Mouse (Mus musculus): ENCODE measurements around the gene Olfr1135. TPM values are rescaled to one million over a fixed set of nuclear protein-coding genes. Genes with fewer than 3 reads are reported as not detected.

The Olfr1135 gene
- not detected in 2 replicates for polyA plus RNA-seq (2016; fragmentation: Nextera tagmentation; extraction: Ambion mirVana)

GRCm38 (mm10) chr2:87673564-87673963 lies at the start of gene Olfr1135:
Gene Olfr1135, minus strand, starts transcription at chr2:87673664.
- Histone ChIP-seq H3K4me1 (no peaks in the 10 kb centered on the region), H3K27me3 (replicated peaks; ENCODE audit: low read depth, poor library complexity, severe bottlenecking) (no peaks in the 10 kb centered on the region), H3K36me3 (replicated peaks) (no peaks in the 10 kb centered on the region), H3K9me3 (no peaks in the 10 kb centered on the region), H3K4me3 (no peak within 1 kb of the TSS), H3K27ac (replicated peaks) (no peak within 1 kb of the TSS)
- 26% methylated on average over 1 of the region's 1 CpGs for WGBS
- DNase-seq (ENCODE audit: low spot score), result no peak

GRCm38 (mm10) chr2:87713079-87713478 lies 39.6 kb upstream of the Olfr1135 start, which contains the start of gene Olfr1137:
Gene Olfr1137, minus strand, starts transcription at chr2:87713179.
- no peaks in the 10 kb centered on the region for H3K4me1 ChIP-seq
- H3K27me3 ChIP-seq (replicated peaks; ENCODE audit: low read depth, poor library complexity, severe bottlenecking), result no peaks in the 10 kb centered on the region
- H3K36me3 ChIP-seq (replicated peaks), result no peaks in the 10 kb centered on the region
- H3K4me3 ChIP-seq, result no peak within 1 kb of the TSS
- no peak within 1 kb of the TSS for H3K27ac ChIP-seq (replicated peaks)
- no peak for DNase-seq (ENCODE audit: low spot score)
- H3K9me3 ChIP-seq, result no peaks in the 10 kb centered on the region

GRCm38 (mm10) chr2:87693847-87694246 lies 20.4 kb upstream of the Olfr1135 start, which contains the start of gene Olfr1136:
Gene Olfr1136, minus strand, starts transcription at chr2:87693947.
- H3K4me1 ChIP-seq, result no peaks in the 10 kb centered on the region
- no peaks in the 10 kb centered on the region for H3K36me3 ChIP-seq (replicated peaks)
- no peaks in the 10 kb centered on the region for H3K27me3 ChIP-seq (replicated peaks; ENCODE audit: low read depth, poor library complexity, severe bottlenecking)
- H3K9me3 ChIP-seq, result no peaks in the 10 kb centered on the region
- DNase-seq (ENCODE audit: low spot score), result no peak
- no peak within 1 kb of the TSS for H3K27ac ChIP-seq (replicated peaks)
- no peak within 1 kb of the TSS for H3K4me3 ChIP-seq

- Histone ChIP-seq H3K9me3 (no peaks in the 10 kb centered on the region), H3K36me3 (replicated peaks) (no peaks in the 10 kb centered on the region), H3K27ac (replicated peaks) (no peak within 1 kb of the TSS), H3K4me1 (no peaks in the 10 kb centered on the region), H3K4me3 (no peak within 1 kb of the TSS), H3K27me3 (replicated peaks; ENCODE audit: low read depth, poor library complexity, severe bottlenecking) (no peaks in the 10 kb centered on the region)
- 93% methylated on average over 2 of the region's 2 CpGs for WGBS
- no peak for DNase-seq (ENCODE audit: low spot score)
Observed at GRCm38 (mm10) chr2:87658360-87658759, 15.1 kb downstream of the Olfr1135 start, which contains the start of gene Olfr1134. Gene Olfr1134, minus strand, starts transcription at chr2:87658460.

- no peaks in the 10 kb centered on the region for H3K9me3 ChIP-seq
- H3K36me3 ChIP-seq (replicated peaks), result no peaks in the 10 kb centered on the region
- H3K4me3 ChIP-seq, result no peak within 1 kb of the TSS
- H3K4me1 ChIP-seq, result no peaks in the 10 kb centered on the region
- no peaks in the 10 kb centered on the region for H3K27me3 ChIP-seq (replicated peaks; ENCODE audit: low read depth, poor library complexity, severe bottlenecking)
- no peak for DNase-seq (ENCODE audit: low spot score)
- H3K27ac ChIP-seq (replicated peaks), result no peak within 1 kb of the TSS
Observed at GRCm38 (mm10) chr2:87647274-87647673, 26.2 kb downstream of the Olfr1135 start, which contains the start of gene Olfr1133. Gene Olfr1133, minus strand, starts transcription at chr2:87647374.

- H3K27ac ChIP-seq (replicated peaks), result no peak overlapping the region
- no peaks in the 10 kb centered on the region for H3K36me3 ChIP-seq (replicated peaks)
Observed at GRCm38 (mm10) chr2:87642441-87642840, 31.0 kb downstream of the Olfr1135 start.

GRCm38 (mm10) chr2:87637435-87637834 lies 36.0 kb downstream of the Olfr1135 start, which contains the start of gene Olfr1132:
Gene Olfr1132, minus strand, starts transcription at chr2:87637535.
- no peak for DNase-seq (ENCODE audit: low spot score)
- Histone ChIP-seq H3K9me3 (no peaks in the 10 kb centered on the region), H3K4me1 (no peaks in the 10 kb centered on the region), H3K36me3 (replicated peaks) (no peaks in the 10 kb centered on the region), H3K4me3 (no peak within 1 kb of the TSS), H3K27ac (replicated peaks) (no peak within 1 kb of the TSS), H3K27me3 (replicated peaks; ENCODE audit: low read depth, poor library complexity, severe bottlenecking) (no peaks in the 10 kb centered on the region)

More at GRCm38 (mm10) chr2:87642441-87642840, 31.0 kb downstream of the Olfr1135 start:
- DNase-seq (ENCODE audit: low spot score), result no peak
- Histone ChIP-seq H3K27me3 (replicated peaks; ENCODE audit: low read depth, poor library complexity, severe bottlenecking) (no peaks in the 10 kb centered on the region), H3K4me1 (no peaks in the 10 kb centered on the region), H3K4me3 (no peak overlapping the region), H3K9me3 (no peaks in the 10 kb centered on the region)

GRCm38 (mm10) chr2:87626804-87627203 lies 46.7 kb downstream of the Olfr1135 start, which contains the start of gene Olfr1131:
Gene Olfr1131, plus strand, starts transcription at chr2:87627104.
- 66% methylated on average over 3 of the region's 3 CpGs for WGBS
- Histone ChIP-seq H3K27me3 (replicated peaks; ENCODE audit: low read depth, poor library complexity, severe bottlenecking) (no peaks in the 10 kb centered on the region), H3K9me3 (no peaks in the 10 kb centered on the region), H3K4me3 (no peak within 1 kb of the TSS), H3K36me3 (replicated peaks) (no peaks in the 10 kb centered on the region), H3K27ac (replicated peaks) (no peak within 1 kb of the TSS), H3K4me1 (no peaks in the 10 kb centered on the region)
- no peak for DNase-seq (ENCODE audit: low spot score)

Other genes with a start within 250 kb of the Olfr1135 start
- gene Olfr1124, start 243.4 kb downstream of the Olfr1135 start, polyA plus RNA-seq (2016; fragmentation: Nextera tagmentation; extraction: Ambion mirVana), result 0.06 and 0.14 TPM in 2 replicates
- not detected in 2 replicates for gene Olfr1126, start 219.7 kb downstream of the Olfr1135 start, polyA plus RNA-seq (2016; fragmentation: Nextera tagmentation; extraction: Ambion mirVana)
- not detected in 2 replicates for gene Pramel7, start 176.6 kb downstream of the Olfr1135 start, polyA plus RNA-seq (2016; fragmentation: Nextera tagmentation; extraction: Ambion mirVana)
- gene Pramel6, start 167.1 kb downstream of the Olfr1135 start, polyA plus RNA-seq (2016; fragmentation: Nextera tagmentation; extraction: Ambion mirVana), result not detected in 2 replicates
- gene Olfr153, start 141.9 kb downstream of the Olfr1135 start, polyA plus RNA-seq (2016; fragmentation: Nextera tagmentation; extraction: Ambion mirVana), result not detected in 2 replicates
- gene Olfr1128, start 128.1 kb downstream of the Olfr1135 start, polyA plus RNA-seq (2016; fragmentation: Nextera tagmentation; extraction: Ambion mirVana), result not detected in 2 replicates
- gene Olfr1129, start 99.8 kb downstream of the Olfr1135 start, polyA plus RNA-seq (2016; fragmentation: Nextera tagmentation; extraction: Ambion mirVana), result not detected in 2 replicates
- not detected in 2 replicates for gene Olfr1130, start 67.5 kb downstream of the Olfr1135 start, polyA plus RNA-seq (2016; fragmentation: Nextera tagmentation; extraction: Ambion mirVana)
- gene Olfr1131, start 46.6 kb downstream of the Olfr1135 start, polyA plus RNA-seq (2016; fragmentation: Nextera tagmentation; extraction: Ambion mirVana), result not detected in 2 replicates
- gene Olfr1132, start 36.1 kb downstream of the Olfr1135 start, polyA plus RNA-seq (2016; fragmentation: Nextera tagmentation; extraction: Ambion mirVana), result not detected in 2 replicates
- not detected in 2 replicates for gene Olfr1133, start 26.3 kb downstream of the Olfr1135 start, polyA plus RNA-seq (2016; fragmentation: Nextera tagmentation; extraction: Ambion mirVana)
- not detected in 2 replicates for gene Olfr1134, start 15.2 kb downstream of the Olfr1135 start, polyA plus RNA-seq (2016; fragmentation: Nextera tagmentation; extraction: Ambion mirVana)
- not detected in 2 replicates for gene Olfr1136, start 20.3 kb upstream of the Olfr1135 start, polyA plus RNA-seq (2016; fragmentation: Nextera tagmentation; extraction: Ambion mirVana)
- gene Olfr1137, start 39.5 kb upstream of the Olfr1135 start, polyA plus RNA-seq (2016; fragmentation: Nextera tagmentation; extraction: Ambion mirVana), result not detected in 2 replicates
- not detected in 2 replicates for gene Olfr1138, start 66.3 kb upstream of the Olfr1135 start, polyA plus RNA-seq (2016; fragmentation: Nextera tagmentation; extraction: Ambion mirVana)
- gene Olfr1140, start 70.1 kb upstream of the Olfr1135 start, polyA plus RNA-seq (2016; fragmentation: Nextera tagmentation; extraction: Ambion mirVana), result not detected in 2 replicates
- not detected in 2 replicates for gene Olfr1141, start 80.3 kb upstream of the Olfr1135 start, polyA plus RNA-seq (2016; fragmentation: Nextera tagmentation; extraction: Ambion mirVana)
- gene Olfr152, start 105.8 kb upstream of the Olfr1135 start, polyA plus RNA-seq (2016; fragmentation: Nextera tagmentation; extraction: Ambion mirVana), result not detected in 2 replicates
- not detected in 2 replicates for gene Olfr1143, start 126.9 kb upstream of the Olfr1135 start, polyA plus RNA-seq (2016; fragmentation: Nextera tagmentation; extraction: Ambion mirVana)
- gene Olfr1145, start 136.2 kb upstream of the Olfr1135 start, polyA plus RNA-seq (2016; fragmentation: Nextera tagmentation; extraction: Ambion mirVana), result not detected in 2 replicates
- gene Olfr1148, start 156.9 kb upstream of the Olfr1135 start, polyA plus RNA-seq (2016; fragmentation: Nextera tagmentation; extraction: Ambion mirVana), result not detected in 2 replicates
- gene Olfr1150-ps1, start 170.3 kb upstream of the Olfr1135 start, polyA plus RNA-seq (2016; fragmentation: Nextera tagmentation; extraction: Ambion mirVana), result not detected in 2 replicates
- not detected in 2 replicates for gene Olfr1151, start 182.2 kb upstream of the Olfr1135 start, polyA plus RNA-seq (2016; fragmentation: Nextera tagmentation; extraction: Ambion mirVana)
- not detected in 2 replicates for gene Olfr1152, start 192.8 kb upstream of the Olfr1135 start, polyA plus RNA-seq (2016; fragmentation: Nextera tagmentation; extraction: Ambion mirVana)
- not detected in 2 replicates for gene Olfr1153, start 221.3 kb upstream of the Olfr1135 start, polyA plus RNA-seq (2016; fragmentation: Nextera tagmentation; extraction: Ambion mirVana)
- gene Olfr1154, start 231.5 kb upstream of the Olfr1135 start, polyA plus RNA-seq (2016; fragmentation: Nextera tagmentation; extraction: Ambion mirVana), result not detected in 2 replicates